Mouse (Mus musculus): Measurements from ENCODE around the gene Ech1.

Ech1 gene

DNA sequence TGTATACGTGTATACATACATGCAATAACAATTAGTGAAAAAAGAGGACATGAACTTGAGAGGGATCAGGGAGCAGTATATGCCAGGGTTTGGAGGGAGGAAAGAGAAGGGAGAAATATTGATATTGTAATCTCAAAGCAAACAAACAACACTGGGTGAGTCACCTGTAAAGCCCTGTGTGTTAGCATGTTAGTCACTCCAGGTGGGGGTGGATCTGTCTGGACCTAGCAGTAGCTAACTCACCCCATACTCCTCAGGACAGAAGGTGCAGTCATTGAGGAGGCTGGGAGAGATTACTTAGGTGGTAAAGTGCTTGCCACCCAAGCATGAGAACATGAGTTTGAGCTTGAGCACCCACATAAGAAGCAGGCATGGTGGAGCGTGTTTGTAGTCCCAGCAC, 34.9 kb downstream of the Ech1 start:
- no peak for DNase-seq (ENCODE audit: low read depth, low spot score)

DNA sequence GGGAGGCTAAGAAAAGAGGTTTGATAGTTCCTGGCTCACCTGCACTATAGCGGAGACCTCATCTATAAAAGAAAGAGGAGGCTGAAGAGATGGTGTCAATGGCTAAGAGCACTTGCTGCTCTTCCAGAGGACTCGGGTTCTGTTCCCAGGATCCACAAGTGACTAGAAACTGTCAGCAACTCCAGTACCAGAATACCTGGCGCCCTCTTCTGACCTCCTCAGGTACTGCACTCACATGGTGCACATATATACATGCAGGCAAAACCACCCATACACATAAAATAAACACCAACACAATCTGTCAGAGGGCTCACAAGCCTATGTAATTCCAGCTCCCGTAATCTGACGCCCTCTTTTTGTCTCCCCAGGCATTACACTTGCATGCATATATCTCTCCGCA, 35.9 kb downstream of the Ech1 start:
- DNase-seq (ENCODE audit: low read depth, low spot score): no peak

GRCm38 (mm10) chr7:28862817-28863499, 37.9 kb downstream of the Ech1 start:
- no peak for DNase-seq (ENCODE audit: low read depth, low spot score)

DNA sequence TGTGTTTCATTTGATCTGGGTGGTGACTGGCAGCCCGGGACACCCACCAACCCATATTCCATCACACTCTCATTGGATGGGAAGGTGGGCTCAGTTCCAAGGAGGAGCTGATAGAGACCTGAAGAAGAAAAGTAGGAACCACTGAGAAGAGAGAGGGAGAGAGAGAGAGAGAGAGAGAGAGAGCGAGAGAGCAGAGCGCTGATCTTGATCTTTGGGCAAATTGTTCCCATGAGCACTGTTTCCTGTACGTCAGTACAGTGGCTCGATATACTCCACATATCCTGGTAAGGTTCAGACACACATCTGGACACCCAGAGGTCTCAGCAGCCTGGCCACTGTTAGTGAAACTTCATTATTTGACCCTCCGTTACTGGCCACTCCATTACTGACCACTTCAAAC, 38.5 kb downstream of the Ech1 start, which contains the start of gene Lgals7:
TSS of gene Lgals7 (plus strand) at position 314 of the 400 bp plus-strand sequence.
- no peak for DNase-seq (ENCODE audit: low read depth, low spot score)

DNA sequence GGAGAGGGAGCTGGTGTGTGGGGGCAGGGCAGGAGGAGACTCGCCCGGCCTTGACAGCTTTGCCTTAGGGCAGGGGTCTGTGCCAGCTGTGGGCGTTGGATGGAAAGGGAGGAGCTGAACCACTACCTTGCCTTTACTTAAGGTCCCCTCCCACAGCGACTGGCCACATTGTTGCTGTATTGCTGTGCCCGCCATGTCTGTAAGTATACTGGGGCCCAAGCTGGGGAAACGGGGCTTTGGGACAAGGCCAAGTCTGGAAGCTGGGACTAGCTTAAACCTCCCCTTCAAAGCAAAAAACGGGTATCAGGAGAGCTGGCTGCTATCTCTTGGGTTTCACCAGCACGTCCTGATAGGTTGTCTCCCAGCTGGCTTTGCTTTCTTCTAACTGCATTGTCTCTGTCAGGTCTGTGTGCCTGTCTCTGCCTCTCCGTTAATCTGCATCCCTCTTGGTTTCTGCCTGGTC, 39.3 kb downstream of the Ech1 start:
- no peak for DNase-seq (ENCODE audit: low read depth, low spot score)

DNA sequence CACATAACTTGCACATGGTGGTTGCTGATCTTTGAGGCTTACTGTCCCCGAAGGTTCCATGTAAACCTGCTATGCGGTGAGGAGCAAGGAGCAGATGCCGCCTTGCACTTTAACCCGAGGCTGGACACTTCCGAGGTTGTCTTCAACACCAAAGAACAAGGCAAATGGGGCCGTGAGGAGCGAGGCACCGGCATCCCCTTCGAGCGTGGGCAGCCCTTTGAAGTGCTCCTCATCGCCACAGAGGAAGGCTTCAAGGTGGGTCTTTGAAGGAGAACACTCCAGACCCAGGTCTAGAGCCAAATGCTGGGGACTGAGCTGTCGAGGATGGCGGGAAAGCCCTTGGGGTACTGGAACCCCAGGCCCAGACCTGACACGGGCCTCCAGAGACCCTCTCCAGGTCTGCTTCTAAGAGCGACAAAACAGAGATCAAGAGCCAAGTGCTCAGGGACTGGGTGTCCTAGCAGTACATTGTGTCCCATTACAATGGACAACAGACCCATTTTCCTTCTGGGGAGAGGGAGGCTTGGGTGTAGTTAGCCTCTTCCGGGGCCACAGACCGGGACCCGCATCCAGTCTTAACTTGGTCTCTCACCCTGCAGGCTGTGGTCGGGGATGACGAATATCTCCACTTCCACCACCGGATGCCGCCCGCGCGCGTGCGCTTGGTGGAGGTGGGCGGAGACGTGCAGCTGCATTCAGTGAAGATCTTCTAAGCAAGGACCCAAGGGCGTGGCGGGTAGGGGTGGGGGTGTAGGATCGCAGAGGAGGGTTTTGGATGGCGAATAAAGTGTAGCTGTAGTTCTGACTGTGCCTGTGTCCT, 40.7 kb downstream of the Ech1 start:
- DNase-seq (ENCODE audit: low read depth, low spot score): no peak

DNA sequence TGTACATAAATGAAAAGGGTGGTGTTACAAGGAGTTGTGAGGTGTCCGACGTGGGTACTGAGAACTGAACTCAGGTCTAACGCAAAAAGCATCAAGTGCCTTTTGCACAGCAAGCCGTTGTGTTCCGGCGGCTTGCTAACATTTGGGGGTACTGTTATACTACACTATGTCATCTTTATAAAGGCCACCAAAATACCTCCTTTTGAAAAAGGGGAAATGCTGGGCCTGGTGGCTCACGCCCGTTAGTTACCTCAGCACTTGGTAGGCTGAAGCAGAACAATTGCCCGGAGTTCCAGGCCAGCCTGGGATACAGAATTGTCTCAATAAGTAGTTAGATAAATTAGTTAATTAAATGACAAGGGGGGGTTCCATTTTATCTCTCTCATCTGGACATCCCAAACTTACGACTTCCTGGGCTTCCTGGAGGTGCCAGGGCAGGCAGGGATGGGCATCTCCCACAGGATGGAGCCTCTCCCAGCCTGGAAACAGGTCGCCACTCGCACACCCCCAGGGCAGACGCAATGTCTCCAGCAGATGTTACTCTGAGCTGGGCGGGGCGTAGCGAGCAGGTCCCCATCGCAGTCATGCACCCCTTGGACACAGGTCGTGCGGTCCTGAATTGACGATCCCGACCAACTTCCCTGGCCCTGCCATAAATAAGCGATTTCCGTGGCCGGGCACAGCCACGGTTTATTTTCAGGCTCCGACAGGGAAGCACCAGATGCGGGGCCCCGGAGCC, 41.9 kb downstream of the Ech1 start:
- no peak for DNase-seq (ENCODE audit: low read depth, low spot score)

DNA sequence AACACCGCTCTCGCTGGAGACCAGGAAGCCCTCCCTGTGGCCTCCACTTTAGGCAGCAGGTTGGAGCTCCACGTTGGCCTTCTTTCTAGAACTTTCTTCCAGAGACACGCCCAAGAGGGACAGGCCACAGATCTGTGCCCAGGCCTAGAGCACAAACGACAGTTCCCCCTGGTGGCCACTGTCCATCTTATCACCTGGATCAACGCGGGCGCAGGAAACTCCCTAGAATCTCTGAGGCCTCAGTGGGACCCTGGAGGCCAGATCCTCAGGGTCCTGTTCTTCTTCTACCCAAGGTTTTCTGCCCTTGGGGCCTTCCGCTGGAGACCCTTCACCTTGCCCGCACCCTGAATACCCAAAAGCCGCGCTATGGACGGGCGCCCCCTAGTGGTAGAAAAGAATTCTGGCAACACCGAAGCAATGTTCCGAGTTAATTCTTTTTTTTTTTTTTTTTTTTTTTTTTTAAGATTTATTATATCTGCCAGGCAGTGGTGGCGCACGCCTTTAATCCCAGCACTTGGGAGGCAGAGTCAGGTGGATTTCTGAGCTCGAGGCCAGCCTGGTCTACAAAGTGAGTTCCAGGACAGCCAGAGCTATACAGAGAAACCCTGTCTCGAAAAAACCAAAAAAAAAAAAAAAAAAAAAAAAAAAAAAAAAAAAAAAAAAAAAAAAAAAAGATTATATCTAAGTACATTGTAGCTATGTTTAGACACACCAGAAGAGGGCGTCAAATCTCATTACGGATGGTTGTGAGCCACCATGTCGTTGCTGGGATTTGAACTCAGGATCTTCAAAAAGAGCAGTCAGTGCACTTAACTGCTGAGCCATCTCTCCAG, 42.7 kb downstream of the Ech1 start:
- DNase-seq (ENCODE audit: low read depth, low spot score): peak; percentile 61

DNA sequence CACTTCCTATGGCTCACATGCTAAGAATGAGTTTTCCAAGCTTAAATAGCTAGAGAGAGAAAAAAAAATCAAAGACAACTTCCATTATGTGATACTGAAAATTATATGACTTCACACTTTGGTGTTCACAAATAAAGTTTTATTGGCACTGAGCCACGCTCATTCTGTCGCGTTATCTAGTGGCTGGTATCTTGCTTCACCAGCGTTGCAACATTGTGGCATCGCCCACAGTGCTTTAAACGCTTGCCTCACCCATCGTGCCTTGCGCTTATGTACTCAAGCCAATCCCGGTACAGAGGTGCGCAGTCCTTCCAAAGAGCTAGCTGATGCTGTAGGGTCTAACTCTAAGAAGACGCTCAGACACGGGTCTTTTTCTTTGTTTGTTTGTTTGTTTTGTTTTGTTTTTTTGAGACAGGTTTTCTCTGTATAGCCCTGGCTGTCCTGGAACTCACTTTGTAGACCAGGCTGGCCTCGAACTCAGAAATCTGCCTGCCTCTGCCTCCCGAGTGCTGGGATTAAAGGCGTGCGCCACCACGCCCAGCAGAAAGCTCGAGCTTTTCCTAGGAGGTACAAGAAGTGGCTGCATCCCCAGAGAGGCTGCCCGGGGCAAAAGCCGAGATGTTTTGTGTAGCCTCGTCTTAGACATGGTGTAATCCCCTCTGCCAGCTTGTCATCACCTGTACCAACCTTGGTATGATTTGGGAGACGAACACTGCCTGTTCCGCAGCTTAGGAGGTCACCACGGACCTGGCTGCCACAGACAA, 46.1 kb downstream of the Ech1 start:
- no peak for DNase-seq (ENCODE audit: low read depth, low spot score)

DNA sequence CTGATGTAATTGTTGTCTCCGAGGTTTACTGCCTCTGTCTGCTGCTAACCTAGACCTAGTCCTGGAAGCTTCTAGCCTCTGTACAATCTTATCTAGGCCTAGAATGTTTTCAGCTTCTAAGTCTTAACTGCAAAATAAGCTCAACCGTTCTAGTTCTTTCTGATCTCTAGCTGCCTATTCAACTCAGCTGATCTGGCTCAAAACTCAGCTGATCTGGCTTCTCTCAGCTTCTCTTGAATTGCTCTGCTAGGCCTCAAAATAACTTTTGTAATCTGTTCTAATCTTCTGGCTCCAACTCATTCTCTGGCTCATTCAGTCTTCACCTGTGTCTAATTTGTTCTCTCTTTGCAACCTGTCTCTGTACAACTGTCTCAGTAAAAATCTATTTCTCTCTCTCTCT, 49.5 kb downstream of the Ech1 start:
- no peak for DNase-seq (ENCODE audit: low read depth, low spot score)

DNA sequence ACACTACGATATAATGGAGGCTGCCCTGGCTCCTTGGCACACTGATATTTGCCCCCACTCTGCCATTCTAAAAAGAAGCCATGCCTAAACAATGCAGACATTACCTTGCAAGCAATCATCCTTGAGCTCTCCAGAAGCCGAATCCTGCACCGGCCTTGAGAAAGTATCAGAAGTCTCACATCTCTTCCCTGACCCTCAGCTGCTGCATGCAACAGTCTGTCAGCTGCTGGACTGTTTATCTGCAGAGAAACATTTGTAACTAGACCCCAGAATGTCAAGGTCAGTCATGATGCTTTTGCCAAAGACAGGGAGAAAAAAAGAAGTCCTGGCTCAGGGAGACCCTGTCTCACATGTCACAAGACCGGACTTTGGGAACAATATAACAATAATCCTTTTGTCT, 51.1 kb downstream of the Ech1 start:
- no peak for DNase-seq (ENCODE audit: low read depth, low spot score)

GRCm38 (mm10) chr7:28877155-28877554, 52.1 kb downstream of the Ech1 start:
- DNase-seq (ENCODE audit: low read depth, low spot score): peak; percentile 76

DNA sequence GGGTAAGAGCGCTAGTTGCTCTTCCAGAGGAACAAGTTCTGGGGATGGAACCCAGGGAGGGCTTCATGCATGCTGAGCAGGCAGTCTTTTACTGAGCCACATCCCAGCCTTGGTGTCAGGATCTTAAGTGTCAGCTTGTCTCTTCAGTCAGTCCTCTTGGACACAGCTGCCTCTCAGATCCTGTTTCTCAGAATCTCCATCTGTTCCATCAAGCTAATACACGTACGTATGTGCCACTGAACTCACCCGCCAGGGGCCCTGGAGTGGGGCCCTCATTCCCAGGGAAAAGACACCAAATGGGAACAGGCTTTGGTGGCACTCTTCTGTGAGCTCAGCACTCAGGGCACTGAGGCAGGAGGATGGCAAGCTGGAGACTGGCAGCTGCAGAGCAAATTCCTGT, 52.8 kb downstream of the Ech1 start:
- DNase-seq (ENCODE audit: low read depth, low spot score): no peak

GRCm38 (mm10) chr7:28879606-28880005, 54.6 kb downstream of the Ech1 start:
- no peak for DNase-seq (ENCODE audit: low read depth, low spot score)

- DNase-seq (ENCODE audit: low read depth, low spot score): no peak
Observed at GRCm38 (mm10) chr7:28880554-28880953, 55.5 kb downstream of the Ech1 start.

GRCm38 (mm10) chr7:28881199-28881598, 56.2 kb downstream of the Ech1 start, which contains the start of gene Capn12:
Gene Capn12, plus strand, starts transcription at chr7:28881422.
- no peak for DNase-seq (ENCODE audit: low read depth, low spot score)

Data from c-Kit-negative CD71-positive TER-119-positive erythroid progenitor cells, embryonic 14.5 days (primary cell).